Mouse (Mus musculus): ENCODE results near the gene Gm1043. TPM values are rescaled to one million over a fixed set of nuclear protein-coding genes. Genes with fewer than 3 reads are reported as not detected.

Gm1043 gene
- polyA plus RNA-seq, 1 experiment from 2014 or later = not detected

GRCm38 (mm10) chr5:37050521-37051373 lies 34.4 kb upstream of the Gm1043 start:
- H3K36me3 ChIP-seq = no peaks in the 10 kb centered on the region
- H3K9me3 ChIP-seq (replicated peaks) = no peaks in the 10 kb centered on the region
- H3K4me3 ChIP-seq = no peak overlapping the region
- DNase-seq (ENCODE audit: low spot score) = no peak
- 0 out of 2 replicates have a peak, but pooled peaks cover 5% of the 10 kb centered on the region for H3K27me3 ChIP-seq (ENCODE audit: low read depth, poor library complexity, severe bottlenecking)
- H3K4me1 ChIP-seq = peaks cover 8% of the 10 kb centered on the region
- WGBS = 36% methylated on average over 9 of the region's 9 CpGs
- no peak overlapping the region for H3K27ac ChIP-seq

- DNase-seq (ENCODE audit: low spot score) = no peak
- peaks cover 8% of the 10 kb centered on the region for H3K4me1 ChIP-seq
- H3K36me3 ChIP-seq = no peaks in the 10 kb centered on the region
- WGBS = 85% methylated on average over 16 of the region's 16 CpGs
- no peaks in the 10 kb centered on the region for H3K9me3 ChIP-seq (replicated peaks)
- no peak overlapping the region for H3K27ac ChIP-seq
- no peak overlapping the region for H3K4me3 ChIP-seq
- H3K27me3 ChIP-seq (ENCODE audit: low read depth, poor library complexity, severe bottlenecking) = 0 out of 2 replicates have a peak, but pooled peaks cover 5% of the 10 kb centered on the region
Observed at GRCm38 (mm10) chr5:37051374-37052100, 33.6 kb upstream of the Gm1043 start.

- H3K4me1 ChIP-seq = peaks cover 8% of the 10 kb centered on the region
- H3K36me3 ChIP-seq = no peaks in the 10 kb centered on the region
- no peak for DNase-seq (ENCODE audit: low spot score)
- H3K27me3 ChIP-seq (ENCODE audit: low read depth, poor library complexity, severe bottlenecking) = no peaks in the 10 kb centered on the region
- H3K27ac ChIP-seq = no peak overlapping the region
- H3K4me3 ChIP-seq = no peak overlapping the region
- no peaks in the 10 kb centered on the region for H3K9me3 ChIP-seq (replicated peaks)
- 85% methylated on average over 5 of the region's 5 CpGs for WGBS
Observed at GRCm38 (mm10) chr5:37052846-37053245, 32.3 kb upstream of the Gm1043 start.

- no peaks in the 10 kb centered on the region for H3K9me3 ChIP-seq (replicated peaks)
- no peak overlapping the region for H3K27ac ChIP-seq
- no peak for DNase-seq (ENCODE audit: low spot score)
- H3K4me3 ChIP-seq = no peak overlapping the region
- WGBS = 88% methylated on average over 1 of the region's 1 CpGs
- H3K27me3 ChIP-seq (ENCODE audit: low read depth, poor library complexity, severe bottlenecking) = no peaks in the 10 kb centered on the region
- H3K4me1 ChIP-seq = peaks cover 2% of the 10 kb centered on the region; the same call in 1 of the 2 replicates
- H3K36me3 ChIP-seq = no peaks in the 10 kb centered on the region
Observed at GRCm38 (mm10) chr5:37055789-37056188, 29.4 kb upstream of the Gm1043 start.

GRCm38 (mm10) chr5:37056471-37056870 lies 28.7 kb upstream of the Gm1043 start:
- Histone ChIP-seq H3K4me1 (no peaks in the 10 kb centered on the region), H3K36me3 (no peaks in the 10 kb centered on the region), H3K27me3 (ENCODE audit: low read depth, poor library complexity, severe bottlenecking) (no peaks in the 10 kb centered on the region), H3K4me3 (no peak overlapping the region), H3K9me3 (replicated peaks) (no peaks in the 10 kb centered on the region), H3K27ac (no peak overlapping the region)
- WGBS = 79% methylated on average over 3 of the region's 3 CpGs
- no peak for DNase-seq (ENCODE audit: low spot score)

- Histone ChIP-seq H3K27me3 (ENCODE audit: low read depth, poor library complexity, severe bottlenecking) (no peaks in the 10 kb centered on the region), H3K36me3 (no peaks in the 10 kb centered on the region), H3K4me3 (no peak overlapping the region), H3K9me3 (replicated peaks) (no peaks in the 10 kb centered on the region), H3K4me1 (peaks cover 7% of the 10 kb centered on the region; the same call in 1 of the 2 replicates), H3K27ac (no peak overlapping the region)
- DNase-seq (ENCODE audit: low spot score) = no peak
- WGBS = 91% methylated on average over 8 of the region's 8 CpGs
Observed at GRCm38 (mm10) chr5:37061612-37062011, 23.6 kb upstream of the Gm1043 start.

- Histone ChIP-seq H3K4me1 (peaks cover 11% of the 10 kb centered on the region; the same call in 1 of the 2 replicates), H3K9me3 (replicated peaks) (no peaks in the 10 kb centered on the region), H3K27me3 (ENCODE audit: low read depth, poor library complexity, severe bottlenecking) (no peaks in the 10 kb centered on the region), H3K36me3 (no peaks in the 10 kb centered on the region), H3K27ac (no peak overlapping the region), H3K4me3 (no peak overlapping the region)
- WGBS = 76% methylated on average over 13 of the region's 13 CpGs
- no peak for DNase-seq (ENCODE audit: low spot score)
Observed at GRCm38 (mm10) chr5:37064454-37065449, 20.4 kb upstream of the Gm1043 start.

- Histone ChIP-seq H3K9me3 (replicated peaks) (no peaks in the 10 kb centered on the region), H3K4me1 (peaks cover 11% of the 10 kb centered on the region; the same call in 1 of the 2 replicates), H3K27ac (no peak overlapping the region), H3K36me3 (no peaks in the 10 kb centered on the region), H3K27me3 (ENCODE audit: low read depth, poor library complexity, severe bottlenecking) (no peaks in the 10 kb centered on the region), H3K4me3 (no peak overlapping the region)
- no peak for DNase-seq (ENCODE audit: low spot score)
- 75% methylated on average over 8 of the region's 8 CpGs for WGBS
Observed at GRCm38 (mm10) chr5:37066703-37067568, 18.2 kb upstream of the Gm1043 start.

GRCm38 (mm10) chr5:37073660-37074059 lies 11.5 kb upstream of the Gm1043 start:
- DNase-seq (ENCODE audit: low spot score) = no peak
- Histone ChIP-seq H3K27ac (no peak overlapping the region), H3K36me3 (no peaks in the 10 kb centered on the region), H3K9me3 (replicated peaks) (no peaks in the 10 kb centered on the region), H3K4me1 (no peaks in the 10 kb centered on the region), H3K4me3 (no peak overlapping the region), H3K27me3 (ENCODE audit: low read depth, poor library complexity, severe bottlenecking) (peaks cover 20% of the 10 kb centered on the region)
- 87% methylated on average over 4 of the region's 4 CpGs for WGBS

GRCm38 (mm10) chr5:37076692-37077329 lies 8.4 kb upstream of the Gm1043 start:
- Histone ChIP-seq H3K27me3 (ENCODE audit: low read depth, poor library complexity, severe bottlenecking) (peaks cover 20% of the 10 kb centered on the region), H3K9me3 (replicated peaks) (no peaks in the 10 kb centered on the region), H3K36me3 (no peaks in the 10 kb centered on the region), H3K4me3 (no peak overlapping the region), H3K4me1 (no peaks in the 10 kb centered on the region), H3K27ac (no peak overlapping the region)
- 58% methylated on average over 12 of the region's 12 CpGs for WGBS
- DNase-seq (ENCODE audit: low spot score) = no peak

- 43% methylated on average over 3 of the region's 3 CpGs for whole genome bisulfite sequencing
- Histone ChIP-seq H3K36me3 (no peaks in the 10 kb centered on the region), H3K4me1 (peaks cover 4% of the 10 kb centered on the region), H3K27me3 (ENCODE audit: low read depth, poor library complexity, severe bottlenecking) (peaks cover 20% of the 10 kb centered on the region), H3K27ac (no peak overlapping the region), H3K4me3 (no peak overlapping the region), H3K9me3 (replicated peaks) (no peaks in the 10 kb centered on the region)
- no peak for DNase-seq (ENCODE audit: low spot score)
Observed at GRCm38 (mm10) chr5:37077330-37077698, 7.9 kb upstream of the Gm1043 start.

Measured in limb, embryonic 10.5 days (tissue).